Mouse (Mus musculus): ENCODE data around the gene Vax1. TPM values are rescaled to one million over a fixed set of nuclear protein-coding genes. Genes with fewer than 3 reads are reported as not detected.

Gene Vax1
- total RNA-seq, 2 experiments from 2014 or later: 0.62 to 1.7 TPM

Other genes with a start within 250 kb of the Vax1 start
- 1 to 10 TPM; 1.3 to 1.5 TPM for gene Eno4, start 226.6 kb downstream of the Vax1 start, total RNA-seq (2021)
- gene Hspa12a, start 226.4 kb downstream of the Vax1 start, total RNA-seq (2021): 100 to 1,000 TPM; 238 to 250 TPM
- 10 to 100 TPM; 20.2 to 22.9 TPM for gene Shtn1, start 94.0 kb downstream of the Vax1 start, total RNA-seq (2021)
- gene Kcnk18, start 49.2 kb upstream of the Vax1 start, total RNA-seq (2021): not detected
- under 1 TPM; 0.86 to 0.92 TPM for gene Slc18a2, start 90.8 kb upstream of the Vax1 start, total RNA-seq (2021)
- 100 to 1,000 TPM; 290 to 310 TPM for gene Rps12-ps3, start 152.2 kb upstream of the Vax1 start, total RNA-seq (2021)
- gene Pdzd8, start 175.7 kb upstream of the Vax1 start, total RNA-seq (2021): 10 to 100 TPM; 49.7 to 52.6 TPM

Data from layer of hippocampus, adult 18-20 months (tissue).